Mouse (Mus musculus) kidney, postnatal 0 days (tissue): ENCODE results near the gene Eya4. TPM values are rescaled to one million over a fixed set of nuclear protein-coding genes. Genes with fewer than 3 reads are reported as not detected.

ENCODE experiments used
- ATAC-seq: fragments of 200-750 bp; cut with Nextera tagmentation; replicated peaks from 2 replicates; pipeline ENCODE4 v1.8.0; 2017; ENCODE audit warnings: low read depth, moderate number of reproducible peaks, moderate TSS enrichment, moderate library complexity; ENCODE audit not compliant: low FRiP score
- DNase-seq: peaks from one replicate; pipeline ENCODE4 v3.0.0-alpha.2; 2016; ENCODE audit warnings: low spot score
- H3K27ac ChIP-seq: fragments of 300-500 bp; sonication (generic); 2 replicates; pipeline ENCODE4 v1.5.1; 2014; ENCODE audit warnings: mild to moderate bottlenecking
- H3K27me3 ChIP-seq: fragments of 300-500 bp; sonication (generic); 2 replicates; pipeline ENCODE4 v1.6.1; 2014; ENCODE audit warnings: low read length, mixed read lengths; ENCODE audit not compliant: insufficient read depth
- H3K36me3 ChIP-seq: fragments of 300-500 bp; sonication (generic); 2 replicates; pipeline ENCODE4 v1.6.1; 2014; ENCODE audit warnings: low read length, mixed read lengths; ENCODE audit not compliant: insufficient read depth
- H3K4me1 ChIP-seq: fragments of 300-500 bp; sonication (generic); replicated peaks from 2 replicates; pipeline ENCODE4 v1.6.1; 2014; ENCODE audit warnings: antibody characterized with exemption, low read length, mixed read lengths; ENCODE audit not compliant: insufficient read depth
- H3K4me2 ChIP-seq: fragments of 300-500 bp; sonication (generic); 2 replicates; pipeline ENCODE4 v1.6.1; 2014; ENCODE audit warnings: mild to moderate bottlenecking, low read length, moderate library complexity, mixed read lengths
- H3K4me3 ChIP-seq: fragments of 300-500 bp; sonication (generic); replicated peaks from 2 replicates; pipeline ENCODE4 v1.5.1; 2014; ENCODE audit warnings: low read depth, low read length
- H3K9ac ChIP-seq: fragments of 300-500 bp; sonication (generic); 2 replicates; pipeline ENCODE4 v1.6.1; 2014; ENCODE audit warnings: low read depth, low read length
- H3K9me3 ChIP-seq: fragments of 300-500 bp; sonication (generic); replicated peaks from 2 replicates; pipeline ENCODE4 v1.6.1; 2016; ENCODE audit warnings: low read length, inconsistent platforms, mixed read lengths
- CTCF ChIP-seq: IDR thresholded peaks from 2 replicates; pipeline ENCODE4 v1.5.1; 2016; ENCODE audit warnings: antibody characterized with exemption, low read depth, mild to moderate bottlenecking, moderate library complexity
- WGBS: fragments of 180-500 bp; shearing (Covaris S2); extraction: QIAGEN DNeasy Blood & Tissue Kit; methylation state at CpG from one replicate; pipeline ENCODE4 v1.1.7; 2014; 5-methylcytosine and 5-hydroxymethylcytosine counted together
- polyA plus RNA-seq: library from polyadenylated mRNA; unstranded; fragments of >200 nt; fragmentation: Nextera tagmentation; extraction: Ambion mirVana; gene quantifications from 2 replicates; pipeline ENCODE4 v1.2.1, GENCODE M21; 2015

The Eya4 gene
- polyA plus RNA-seq, 1 experiment from 2014 or later: 4.8 TPM

DNA sequence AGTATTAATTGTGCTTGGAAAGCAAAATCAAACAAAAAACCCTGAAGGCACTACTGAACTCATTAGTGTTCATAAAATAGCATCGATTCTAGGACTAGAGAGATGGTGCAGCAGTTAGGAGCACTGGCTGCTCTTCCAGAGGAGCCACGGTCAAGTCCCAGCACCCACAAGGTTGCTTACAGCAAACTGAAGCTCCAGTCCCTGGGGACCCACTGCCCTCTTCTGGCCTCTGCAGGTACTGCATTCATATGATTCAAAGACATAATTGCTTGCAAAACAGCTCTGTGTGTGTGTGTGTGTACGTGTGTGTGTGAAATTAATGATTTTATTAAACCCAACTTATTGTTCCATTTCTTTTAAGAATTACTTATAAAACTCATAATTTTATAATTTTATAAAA is 200.2 kb downstream of the Eya4 start:
- H3K27ac ChIP-seq: no peak overlapping the region
- peak; percentile 52 for TF ChIP-seq CTCF
- no peak overlapping the region for H3K4me3 ChIP-seq
- H3K4me1 ChIP-seq: no peaks in the 10 kb centered on the region
- no peak overlapping the region for H3K9ac ChIP-seq
- H3K27me3 ChIP-seq: no peaks in the 10 kb centered on the region
- 0 out of 2 replicates have a peak, but pooled peaks cover 2% of the 10 kb centered on the region for H3K36me3 ChIP-seq
- no peak overlapping the region for H3K4me2 ChIP-seq
- no peak for ATAC-seq
- 95% methylated on average over 3 of the region's 3 CpGs for WGBS
- no peak for DNase-seq
- no peaks in the 10 kb centered on the region for H3K9me3 ChIP-seq

GRCm38 (mm10) chr10:23144616-23145015 is 206.0 kb downstream of the Eya4 start:
- H3K4me1 ChIP-seq: no peaks in the 10 kb centered on the region
- ATAC-seq (no peak), DNase-seq (no peak)
- no peak overlapping the region for H3K27ac ChIP-seq
- H3K4me2 ChIP-seq: no peak overlapping the region
- H3K27me3 ChIP-seq: no peaks in the 10 kb centered on the region
- TF ChIP-seq CTCF: no peak
- H3K9ac ChIP-seq: no peak overlapping the region
- H3K36me3 ChIP-seq: 0 out of 2 replicates have a peak, but pooled peaks cover 4% of the 10 kb centered on the region
- H3K4me3 ChIP-seq: no peak overlapping the region
- H3K9me3 ChIP-seq: no peaks in the 10 kb centered on the region
- 79% methylated on average over 2 of the region's 2 CpGs for WGBS

- TF ChIP-seq CTCF: no peak
- no peak overlapping the region for H3K4me2 ChIP-seq
- H3K27ac ChIP-seq: no peak overlapping the region
- H3K4me1 ChIP-seq: no peaks in the 10 kb centered on the region
- no peak for DNase-seq
- no peak overlapping the region for H3K9ac ChIP-seq
- H3K27me3 ChIP-seq: no peaks in the 10 kb centered on the region
- no peak for ATAC-seq
- 53% methylated on average over 1 of the region's 1 CpGs for WGBS
- no peaks in the 10 kb centered on the region for H3K9me3 ChIP-seq
- H3K36me3 ChIP-seq: no peaks in the 10 kb centered on the region
- no peak overlapping the region for H3K4me3 ChIP-seq
Measured at GRCm38 (mm10) chr10:23127947-23128346, 222.6 kb downstream of the Eya4 start.

- no peak for DNase-seq
- 87% methylated on average over 1 of the region's 1 CpGs for WGBS
Measured at GRCm38 (mm10) chr10:23127151-23127550, 223.4 kb downstream of the Eya4 start.

GRCm38 (mm10) chr10:23126529-23126928 is 224.1 kb downstream of the Eya4 start:
- Histone ChIP-seq H3K36me3 (no peaks in the 10 kb centered on the region), H3K4me3 (no peak overlapping the region), H3K4me2 (no peak overlapping the region), H3K27me3 (no peaks in the 10 kb centered on the region), H3K27ac (no peak overlapping the region), H3K9me3 (no peaks in the 10 kb centered on the region), H3K4me1 (no peaks in the 10 kb centered on the region), H3K9ac (no peak overlapping the region)
- no peak for TF ChIP-seq CTCF
- DNase-seq (no peak), ATAC-seq (no peak)
- 77% methylated on average over 5 of the region's 5 CpGs for WGBS

More at GRCm38 (mm10) chr10:23127151-23127550, 223.4 kb downstream of the Eya4 start:
- no peaks in the 10 kb centered on the region for H3K27me3 ChIP-seq
- no peak overlapping the region for H3K9ac ChIP-seq
- no peak overlapping the region for H3K4me2 ChIP-seq
- H3K4me1 ChIP-seq: no peaks in the 10 kb centered on the region
- no peaks in the 10 kb centered on the region for H3K36me3 ChIP-seq
- H3K27ac ChIP-seq: no peak overlapping the region
- no peak for ATAC-seq
- H3K4me3 ChIP-seq: no peak overlapping the region
- TF ChIP-seq CTCF: no peak
- no peaks in the 10 kb centered on the region for H3K9me3 ChIP-seq

- no peak overlapping the region for H3K27ac ChIP-seq
- no peaks in the 10 kb centered on the region for H3K27me3 ChIP-seq
- no peak overlapping the region for H3K9ac ChIP-seq
- no peaks in the 10 kb centered on the region for H3K36me3 ChIP-seq
- ATAC-seq: no peak
- no peaks in the 10 kb centered on the region for H3K4me1 ChIP-seq
- no peak overlapping the region for H3K4me2 ChIP-seq
- WGBS: 53% methylated on average over 2 of the region's 2 CpGs
- H3K4me3 ChIP-seq: no peak overlapping the region
- no peaks in the 10 kb centered on the region for H3K9me3 ChIP-seq
- no peak for DNase-seq
- no peak for TF ChIP-seq CTCF
Measured at GRCm38 (mm10) chr10:23120437-23120836, 230.1 kb downstream of the Eya4 start.

GRCm38 (mm10) chr10:23116786-23117410 is 233.7 kb downstream of the Eya4 start:
- WGBS: 46% methylated on average over 10 of the region's 10 CpGs
- DNase-seq: peak; percentile 75
- H3K9ac ChIP-seq: no peak overlapping the region
- no peaks in the 10 kb centered on the region for H3K9me3 ChIP-seq
- H3K36me3 ChIP-seq: no peaks in the 10 kb centered on the region
- no peak overlapping the region for H3K4me2 ChIP-seq
- peak; percentile 96 for TF ChIP-seq CTCF
- H3K27me3 ChIP-seq: no peaks in the 10 kb centered on the region
- H3K27ac ChIP-seq: no peak overlapping the region
- ATAC-seq: no peak
- no peaks in the 10 kb centered on the region for H3K4me1 ChIP-seq
- H3K4me3 ChIP-seq: no peak overlapping the region
